Mouse (Mus musculus) left cerebral cortex, adult 11 months (tissue): ENCODE results near the gene Gm3752.
"Not testable (repeated sequence)": the region's sequence is repeated elsewhere in the genome, so short reads cannot be mapped to it uniquely, and the experiment has no call there.

Experiments
- DNase-seq: peaks from one replicate; pipeline ENCODE4 v3.0.0; 2022; ENCODE audit warnings: low spot score

Gene Gm3752

GRCm38 (mm10) chr14:7483662-7484061 is at the start of gene Gm3752:
Gm3752 (minus strand) TSS chr14:7483762.
- not testable (repeated sequence) for DNase-seq

GRCm38 (mm10) chr14:7488731-7489130 is 5.2 kb upstream of the Gm3752 start:
- DNase-seq = not testable (repeated sequence)

GRCm38 (mm10) chr14:7450817-7451216 is 32.7 kb downstream of the Gm3752 start, which contains the start of gene Gm3755:
Gm3755 (minus strand) TSS chr14:7450917.
- DNase-seq = not testable (repeated sequence)

GRCm38 (mm10) chr14:7422496-7422895 is 61.1 kb downstream of the Gm3752 start:
- DNase-seq = not testable (repeated sequence)
